In genomic region chr13:113046211-113046883, GRCm38 (mm10) we compare ENCODE assay signal across 8 mouse cellular contexts. TPM values are rescaled to one million over a fixed set of nuclear protein-coding genes. Genes with fewer than 3 reads are reported as not detected.
DNase-seq lines count a peak whose midpoint lies in the region; ATAC-seq and TF ChIP-seq lines count a peak whose summit lies in the region.

Gene Gpx8, minus strand, starts transcription at chr13:113046410.

- no peaks in the 10 kb centered on the region for H3K36me3 ChIP-seq in hindbrain, embryonic 15.5 days
- no peaks in the 10 kb centered on the region for H3K36me3 ChIP-seq in megakaryocyte, embryonic 14.5 days (replicated peaks; ENCODE audit: low read length)

- H3K9ac ChIP-seq in hindbrain, embryonic 15.5 days: peak within 1 kb of the TSS; percentile 35

- 5% methylated on average over 21 of the region's 21 CpGs for WGBS in hindbrain, embryonic 15.5 days

- DNase-seq in Muller cell, postnatal 12 days (ENCODE audit: inconsistent ontology term): peak; percentile 83
- peak; percentile 90 for DNase-seq in brain, embryonic 14.5 days (ENCODE audit: low read depth)
- peak; percentile 50 for DNase-seq in gastrocnemius, postnatal 10 days
- DNase-seq in left cerebral cortex, postnatal 14 days (ENCODE audit: low spot score in 2 of 2): peak; percentile 67
- DNase-seq in right cerebral cortex, postnatal 10 days (ENCODE audit: low spot score in 2 of 2): peak; percentile 49 to 61
- DNase-seq in spleen, adult 12 weeks (ENCODE audit: low spot score): no peak

- no peaks in the 10 kb centered on the region for H3K9me3 ChIP-seq in hindbrain, embryonic 15.5 days
- no peaks in the 10 kb centered on the region for H3K9me3 ChIP-seq in megakaryocyte, embryonic 14.5 days

- ATAC-seq in hindbrain, embryonic 15.5 days (ENCODE audit: low FRiP score, low read depth): peak; percentile 87

- H3K4me2 ChIP-seq in hindbrain, embryonic 15.5 days: peak within 1 kb of the TSS; percentile 81

- H3K4me3 ChIP-seq in hindbrain, embryonic 15.5 days: peak within 1 kb of the TSS; percentile 48
- H3K4me3 ChIP-seq in megakaryocyte, embryonic 14.5 days (replicated peaks): peak within 1 kb of the TSS; percentile 87

- intact Hi-C loops in left cerebral cortex, postnatal 14 days (cut with DNase I): loop anchor here (1.0 to 10.0 kb wide), 3 partner anchors 92 to 568 kb away; partner anchors contain the start of gene Snx18

- no peaks in the 10 kb centered on the region for H3K27me3 ChIP-seq in hindbrain, embryonic 15.5 days
- H3K27me3 ChIP-seq in megakaryocyte, embryonic 14.5 days (replicated peaks): peaks cover 15% of the 10 kb centered on the region

- 0 out of 2 replicates have a peak within 1 kb of the TSS, but pooled peaks have one; percentile 34 for H3K27ac ChIP-seq in hindbrain, embryonic 15.5 days (replicated peaks)

- no peak for TF ChIP-seq POLR2A in brain, embryonic 14.5 days (IDR thresholded peaks at IDR 0.05; ENCODE audit: borderline replicate concordance, extremely low read depth, insufficient read depth, insufficient read length, poor library complexity, severe bottlenecking)

- peak; percentile 52; the same call in 1 of the 2 replicates for TF ChIP-seq CTCF in brain, embryonic 14.5 days (IDR thresholded peaks at IDR 0.05; ENCODE audit: borderline replicate concordance, extremely low read depth, insufficient read depth, insufficient read length)

- H3K4me1 ChIP-seq in hindbrain, embryonic 15.5 days (replicated peaks): peaks cover 3% of the 10 kb centered on the region; the same call in 1 of the 2 replicates
- H3K4me1 ChIP-seq in megakaryocyte, embryonic 14.5 days: peaks cover 23% of the 10 kb centered on the region

RNA-seq across cellular contexts. Expression of gene Gpx8, which starts in this region (rescaled TPM):
- polyA plus RNA-seq in brain, embryonic 14.5 days (2012; rRNA removed): 25.5 and 30.1 TPM in 2 replicates
- 10 to 100 TPM; 36.2 to 43.7 TPM for total RNA-seq in gastrocnemius, postnatal 10 days (2021)
- polyA plus RNA-seq in hindbrain, embryonic 15.5 days (2015; fragmentation: Nextera tagmentation; extraction: Ambion mirVana): 59.0 and 62.9 TPM in 2 replicates
- 10 to 100 TPM; 12.5 to 14.1 TPM for total RNA-seq in left cerebral cortex, postnatal 14 days (2021)
- not detected in 2 replicates for polyA plus RNA-seq in megakaryocyte, embryonic 14.5 days (2012; ENCODE audit: insufficient read depth, low replicate concordance)

Comparison
In these comparisons a context has a peak if more than half of its experiments do, and no peak if none do; other contexts are left out.
1. RNA of gene Gpx8 (polyA plus RNA-seq): 59.0 to 62.9 TPM in hindbrain, embryonic 15.5 days and 25.5 to 30.1 TPM in brain, embryonic 14.5 days; not detected in megakaryocyte, embryonic 14.5 days; every median in the first group is over 10 times any median in the second.